Mouse (Mus musculus) ES-Bruce4 (cell line): Measurements from ENCODE around the gene Sh3bp2. TPM values are rescaled to one million over a fixed set of nuclear protein-coding genes. Genes with fewer than 3 reads are reported as not detected.

Source experiments
- H3K27ac ChIP-seq: 2 replicates; pipeline ENCODE4 v1.5.1; 2012; ENCODE audit warnings: low read length, inconsistent platforms; ENCODE audit not compliant: insufficient read depth
- H3K27me3 ChIP-seq: 2 replicates; pipeline ENCODE4 v1.6.1; 2012; ENCODE audit warnings: mild to moderate bottlenecking, low read length, inconsistent platforms; ENCODE audit not compliant: control insufficient read depth, poor library complexity, insufficient read depth, severe bottlenecking
- H3K36me3 ChIP-seq: 2 replicates; pipeline ENCODE4 v1.6.1; 2012; ENCODE audit warnings: inconsistent platforms, mild to moderate bottlenecking, low read length, moderate library complexity; ENCODE audit not compliant: control insufficient read depth, poor library complexity, insufficient read depth, severe bottlenecking
- H3K4me1 ChIP-seq: one replicate; pipeline ENCODE4 v1.8.1; 2011; ENCODE audit warnings: low read length; ENCODE audit not compliant: control insufficient read depth, insufficient read depth
- H3K4me3 ChIP-seq: 2 replicates; pipeline ENCODE4 v1.5.1; 2011; ENCODE audit warnings: low read depth, mild to moderate bottlenecking, low read length
- H3K9ac ChIP-seq: 2 replicates; pipeline ENCODE4 v1.6.1; 2012; ENCODE audit warnings: low read depth, mild to moderate bottlenecking, inconsistent platforms; ENCODE audit not compliant: poor library complexity, severe bottlenecking
- H3K9me3 ChIP-seq: replicated peaks from 2 replicates; pipeline ENCODE4 v1.6.1; 2012; ENCODE audit warnings: mild to moderate bottlenecking, low read length, inconsistent platforms; ENCODE audit not compliant: control insufficient read depth, poor library complexity, insufficient read depth, severe bottlenecking
- CTCF ChIP-seq: IDR thresholded peaks from one replicate; pipeline ENCODE4 v1.8.1; 2011; ENCODE audit warnings: low read depth, low read length
- EP300 ChIP-seq: IDR thresholded peaks from 2 replicates; pipeline ENCODE4 v1.6.1; 2011; ENCODE audit warnings: low read depth, low read length; ENCODE audit not compliant: insufficient read depth
- POLR2A ChIP-seq: IDR thresholded peaks from one replicate; pipeline ENCODE4 v1.8.1; 2011; ENCODE audit warnings: low read length; ENCODE audit not compliant: insufficient read depth
- polyA plus RNA-seq: library from polyadenylated mRNA; stranded (reverse); fragments of >200 nt; gene quantifications from 2 replicates; pipeline ENCODE4 v1.2.4, GENCODE M21; 2011; ENCODE audit warnings: low read depth; ENCODE audit not compliant: missing spikeins, insufficient read depth, insufficient read length

The Sh3bp2 gene
- 2.6 and 2.8 TPM in 2 replicates for polyA plus RNA-seq

DNA sequence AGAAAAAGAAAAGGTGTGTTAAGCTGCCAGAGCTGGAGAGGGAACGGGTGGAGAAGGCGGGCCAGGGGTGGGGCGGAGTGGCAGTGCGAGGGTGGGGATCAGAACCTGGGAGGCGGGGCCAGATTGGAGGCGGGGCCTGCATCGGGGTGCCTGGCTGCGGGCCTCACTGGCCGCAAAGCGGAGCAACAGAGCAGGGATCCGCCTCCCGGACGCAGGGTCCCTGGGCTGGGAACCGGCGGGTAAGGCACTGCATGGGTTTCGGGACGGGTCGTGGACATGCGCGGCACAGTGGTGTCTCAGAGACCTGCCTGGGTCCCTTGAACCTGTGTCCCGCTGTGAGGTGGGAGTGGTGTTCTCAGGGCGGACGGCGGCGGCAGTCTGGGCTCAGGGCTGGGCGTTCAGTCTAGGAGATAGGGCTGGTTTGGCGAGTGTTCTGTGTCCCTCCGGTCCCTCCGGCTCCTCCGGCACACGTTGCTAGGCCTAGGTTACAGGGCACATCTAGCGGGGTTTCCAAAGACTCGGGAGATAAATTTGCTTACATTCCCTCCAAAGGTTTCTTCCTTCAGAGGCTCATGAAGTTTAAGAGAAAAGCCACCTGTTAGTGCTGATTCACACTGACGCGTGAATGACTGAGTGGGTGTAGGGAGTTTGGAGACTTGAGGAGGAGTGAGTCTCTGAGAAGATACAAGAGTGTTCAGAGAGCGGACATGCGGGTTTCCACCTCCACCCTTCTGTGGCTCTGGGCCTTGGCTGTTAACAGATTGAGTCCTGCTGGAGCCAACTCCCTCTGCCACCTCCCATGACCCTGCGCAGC, at the start of gene Sh3bp2:
Gene Sh3bp2 (plus strand): TSS at position 176 of the 814 bp plus-strand sequence.
- no peak within 1 kb of the TSS for H3K27ac ChIP-seq

GRCm38 (mm10) chr5:34480926-34481325, 44.7 kb upstream of the Sh3bp2 start:
- no peak overlapping the region for H3K9ac ChIP-seq
- H3K4me3 ChIP-seq = no peak overlapping the region
- H3K9me3 ChIP-seq = no peaks in the 10 kb centered on the region
- peaks cover 7% of the 10 kb centered on the region for H3K36me3 ChIP-seq
- H3K27ac ChIP-seq = no peak overlapping the region
- no peaks in the 10 kb centered on the region for H3K27me3 ChIP-seq
- H3K4me1 ChIP-seq = no peaks in the 10 kb centered on the region
- TF ChIP-seq POLR2A (no peak), CTCF (no peak), EP300 (no peak)

More for the DNA sequence above, at the start of gene Sh3bp2:
- Histone ChIP-seq H3K4me1 (no peaks in the 10 kb centered on the region), H3K9ac (peak within 1 kb of the TSS; percentile 61), H3K9me3 (no peaks in the 10 kb centered on the region), H3K27me3 (no peaks in the 10 kb centered on the region), H3K36me3 (no peaks in the 10 kb centered on the region), H3K4me3 (peak within 1 kb of the TSS; percentile 76)
- TF ChIP-seq CTCF = no peak
- TF ChIP-seq EP300 = no peak
- TF ChIP-seq POLR2A = no peak

DNA sequence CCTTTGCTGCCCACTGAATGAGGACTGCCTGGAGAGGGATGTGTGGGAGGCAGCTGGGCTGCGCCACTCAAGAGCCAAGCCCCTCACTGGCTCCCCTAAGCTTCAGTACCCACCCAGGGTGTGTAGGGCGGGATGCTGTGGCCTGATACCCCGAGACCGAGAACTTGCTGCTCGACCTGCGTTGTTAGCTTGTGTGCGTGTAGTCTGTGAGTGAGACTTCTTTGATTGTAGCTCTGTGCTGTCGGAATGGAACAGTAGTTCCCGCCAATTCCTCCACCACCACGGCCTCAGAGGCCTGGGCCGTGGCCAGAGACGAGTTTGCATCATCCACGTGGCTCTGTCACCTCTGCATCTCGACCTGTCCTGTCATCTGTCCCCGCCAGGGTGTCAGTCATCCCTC, 39.9 kb upstream of the Sh3bp2 start:
- Histone ChIP-seq H3K36me3 (no peaks in the 10 kb centered on the region), H3K4me3 (no peak overlapping the region)
- TF ChIP-seq EP300 = no peak
- TF ChIP-seq POLR2A = no peak
- no peak for TF ChIP-seq CTCF

DNA sequence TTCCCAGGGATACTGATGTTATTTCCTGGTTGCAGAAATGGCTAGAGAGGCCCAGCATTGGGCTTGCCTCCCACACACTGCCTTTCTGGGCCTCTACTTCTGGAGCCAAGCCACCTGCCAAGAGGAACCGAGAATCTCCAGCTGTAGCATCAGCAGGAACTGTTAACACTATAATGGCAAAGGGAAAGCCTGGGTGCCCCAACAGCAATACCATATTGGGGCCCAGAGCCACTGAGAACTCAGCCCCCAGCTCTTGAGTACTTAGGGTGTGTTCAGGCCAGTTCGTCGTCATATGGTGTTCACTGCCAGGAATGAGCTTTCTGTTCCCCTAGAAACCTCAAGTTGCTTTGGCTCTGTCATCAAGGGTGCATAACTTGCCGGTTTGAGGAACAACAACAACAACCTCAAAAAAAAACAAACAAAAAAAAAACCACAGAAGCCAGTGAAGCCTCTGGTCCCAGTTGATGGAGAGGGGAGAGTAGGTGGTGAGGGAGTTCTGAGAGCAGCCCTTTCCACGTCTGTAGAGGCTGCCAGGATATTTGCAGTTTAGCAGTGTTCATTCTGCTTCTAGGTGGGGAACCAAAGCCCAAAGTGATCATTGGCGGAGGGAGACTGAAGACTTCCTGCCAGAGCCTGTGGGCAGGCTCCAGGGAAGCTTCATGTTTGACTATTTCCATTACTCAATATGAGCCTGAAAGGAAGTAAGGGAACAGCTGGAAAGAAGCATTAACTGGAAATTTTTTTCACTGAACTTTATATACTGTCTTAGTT, 38.1 kb upstream of the Sh3bp2 start:
- no peaks in the 10 kb centered on the region for H3K27me3 ChIP-seq
- no peak overlapping the region for H3K27ac ChIP-seq
- H3K4me3 ChIP-seq = no peak overlapping the region
- no peak overlapping the region for H3K9ac ChIP-seq
- no peaks in the 10 kb centered on the region for H3K36me3 ChIP-seq
- TF ChIP-seq CTCF (no peak), POLR2A (no peak), EP300 (no peak)
- no peaks in the 10 kb centered on the region for H3K4me1 ChIP-seq
- no peaks in the 10 kb centered on the region for H3K9me3 ChIP-seq

More for the DNA sequence above, 39.9 kb upstream of the Sh3bp2 start:
- H3K9ac ChIP-seq = no peak overlapping the region
- H3K9me3 ChIP-seq = no peaks in the 10 kb centered on the region
- H3K4me1 ChIP-seq = no peaks in the 10 kb centered on the region
- no peaks in the 10 kb centered on the region for H3K27me3 ChIP-seq
- no peak overlapping the region for H3K27ac ChIP-seq

DNA sequence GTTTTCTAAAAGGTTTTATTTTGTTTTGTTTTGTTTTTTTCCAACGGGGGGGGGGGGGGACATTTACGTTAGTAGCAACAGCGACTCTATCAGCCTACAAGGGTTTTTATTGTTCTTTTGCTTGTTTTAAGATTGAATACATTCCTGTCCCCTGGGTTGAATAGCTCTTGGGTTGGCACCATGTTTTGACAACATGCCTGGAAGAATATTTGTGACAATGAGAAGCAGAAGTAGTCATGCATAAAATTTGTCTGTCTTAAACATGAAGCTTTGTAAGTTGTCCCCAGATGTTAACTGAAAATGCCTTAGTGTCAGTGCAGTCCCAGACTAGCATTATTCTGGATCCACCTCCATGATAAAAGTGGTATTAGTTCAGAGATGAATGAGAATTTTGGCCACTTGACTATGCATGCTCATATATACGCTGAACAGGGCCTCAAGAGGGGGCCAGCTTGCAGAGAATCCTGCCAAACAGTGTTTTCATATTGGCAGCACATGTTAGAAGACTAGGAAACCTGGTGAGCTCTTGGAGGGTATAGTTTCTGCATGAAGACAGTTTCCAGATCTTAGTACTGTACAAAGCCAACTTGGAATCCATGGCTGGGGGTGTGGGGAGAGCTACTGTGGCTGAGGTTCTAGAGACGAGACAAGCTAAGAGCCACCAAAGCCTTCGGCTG, 36.8 kb upstream of the Sh3bp2 start:
- Histone ChIP-seq H3K27ac (no peak overlapping the region), H3K9ac (no peak overlapping the region), H3K27me3 (no peaks in the 10 kb centered on the region), H3K36me3 (no peaks in the 10 kb centered on the region), H3K9me3 (no peaks in the 10 kb centered on the region), H3K4me1 (no peaks in the 10 kb centered on the region), H3K4me3 (no peak overlapping the region)
- TF ChIP-seq POLR2A (no peak), EP300 (no peak), CTCF (no peak)
